ENCODE assay signal across 8 mouse cellular contexts in genomic region chr6:13601587-13601986, GRCm38 (mm10). TPM values are rescaled to one million over a fixed set of nuclear protein-coding genes. Genes with fewer than 3 reads are reported as not detected.
DNase-seq lines count a peak whose midpoint lies in the region; ATAC-seq lines count a peak whose summit lies in the region.

No protein-coding gene starts in this region.

- intact Hi-C loops in heart, postnatal 25 days (cut with DNase I): no loop called here
- intact Hi-C loops in left cerebral cortex, postnatal 25 days (cut with DNase I): no loop called here

- peak; percentile 96 for ATAC-seq in common myeloid progenitor, adult 5-6 weeks (replicated peaks; ENCODE audit: low read depth, poor library complexity, severe bottlenecking)

- peak; percentile 22 for DNase-seq in adrenal gland, adult 2 months
- DNase-seq in adrenal gland, postnatal 4 days (ENCODE audit: low spot score in 2 of 2): no peak
- peak; percentile 75 for DNase-seq in A20 (ENCODE audit: low read depth, low spot score)
- DNase-seq in heart, postnatal 25 days (ENCODE audit: low spot score): peak; percentile 13
- peak; percentile 35 to 82 for DNase-seq in left cerebral cortex, postnatal 25 days (ENCODE audit: low spot score in 2 of 2)
- peak; percentile 55 to 63 for DNase-seq in right cerebral cortex, postnatal 10 days (ENCODE audit: low spot score in 2 of 2)
- DNase-seq in thymus, postnatal 36 days: no peak

RNA-seq across cellular contexts. Expression of gene Tmem168, which starts 6.3 kb away (rescaled TPM):
- total RNA-seq in adrenal gland, adult 2 months (2021): 10 to 100 TPM; 23.1 to 29.8 TPM
- polyA plus RNA-seq in adrenal gland, adult 2 months (2012; rRNA removed): 13.3 and 29.5 TPM in 2 replicates
- total RNA-seq in adrenal gland, postnatal 4 days (2021): 10 to 100 TPM; 30.4 to 31.3 TPM
- 30.9 and 33.0 TPM in 2 replicates for total RNA-seq in common myeloid progenitor, adult 5-6 weeks (2017)
- 10 to 100 TPM; 17.4 to 19.8 TPM for total RNA-seq in heart, postnatal 25 days (2021)
- total RNA-seq in left cerebral cortex, postnatal 25 days (2021): 10 to 100 TPM; 13.4 to 16.4 TPM

Comparison
In these comparisons a context has a peak if more than half of its experiments do, and no peak if none do; other contexts are left out.
1. DNase-seq: peak in adrenal gland, adult 2 months (single experiment), A20 (single experiment), heart, postnatal 25 days (single experiment), left cerebral cortex, postnatal 25 days (2 of 2) and right cerebral cortex, postnatal 10 days (2 of 2); none in adrenal gland, postnatal 4 days (0 of 2) and thymus, postnatal 36 days (0 of 2).